Mouse (Mus musculus) forebrain, embryonic 12.5 days (tissue): ENCODE results near the gene Srd5a1. TPM values are rescaled to one million over a fixed set of nuclear protein-coding genes. Genes with fewer than 3 reads are reported as not detected.

Experiments
- ATAC-seq: fragments of 200-750 bp; cut with Nextera tagmentation; 2 replicates; pipeline ENCODE4 v1.8.0; 2017; ENCODE audit warnings: moderate TSS enrichment; ENCODE audit not compliant: low FRiP score
- H3K27ac ChIP-seq: fragments of 300-500 bp; sonication (generic); 2 replicates; pipeline ENCODE4 v1.5.1; 2016; ENCODE audit warnings: mild to moderate bottlenecking
- H3K27me3 ChIP-seq: fragments of 300-500 bp; sonication (generic); 2 replicates; pipeline ENCODE4 v1.6.1; 2016; ENCODE audit warnings: mild to moderate bottlenecking
- H3K36me3 ChIP-seq: fragments of 300-500 bp; sonication (generic); replicated peaks from 2 replicates; pipeline ENCODE4 v1.6.1; 2016; ENCODE audit warnings: mild to moderate bottlenecking
- H3K4me1 ChIP-seq: fragments of 300-500 bp; sonication (generic); 2 replicates; pipeline ENCODE4 v1.6.1; 2016
- H3K4me2 ChIP-seq: fragments of 300-500 bp; sonication (generic); 2 replicates; pipeline ENCODE4 v1.6.1; 2016; ENCODE audit warnings: mild to moderate bottlenecking, moderate library complexity
- H3K4me3 ChIP-seq: fragments of 300-500 bp; sonication (generic); replicated peaks from 2 replicates; pipeline ENCODE4 v1.5.1; 2016; ENCODE audit warnings: mild to moderate bottlenecking
- H3K9ac ChIP-seq: fragments of 300-500 bp; sonication (generic); 2 replicates; pipeline ENCODE4 v1.6.1; 2016; ENCODE audit warnings: mild to moderate bottlenecking
- H3K9me3 ChIP-seq: fragments of 300-500 bp; sonication (generic); 2 replicates; pipeline ENCODE4 v1.6.1; 2016
- WGBS: fragments of 180-500 bp; shearing (Covaris S2); methylation state at CpG from one replicate; pipeline ENCODE4 v1.1.7; 2016; 5-methylcytosine and 5-hydroxymethylcytosine counted together
- polyA plus RNA-seq: library from polyadenylated mRNA; unstranded; fragments of >200 nt; fragmentation: Nextera tagmentation; extraction: Ambion mirVana; gene quantifications from 2 replicates; pipeline ENCODE4 v1.2.1, GENCODE M21; 2016

Gene Srd5a1
- 21.8 and 22.9 TPM in 2 replicates for polyA plus RNA-seq

DNA sequence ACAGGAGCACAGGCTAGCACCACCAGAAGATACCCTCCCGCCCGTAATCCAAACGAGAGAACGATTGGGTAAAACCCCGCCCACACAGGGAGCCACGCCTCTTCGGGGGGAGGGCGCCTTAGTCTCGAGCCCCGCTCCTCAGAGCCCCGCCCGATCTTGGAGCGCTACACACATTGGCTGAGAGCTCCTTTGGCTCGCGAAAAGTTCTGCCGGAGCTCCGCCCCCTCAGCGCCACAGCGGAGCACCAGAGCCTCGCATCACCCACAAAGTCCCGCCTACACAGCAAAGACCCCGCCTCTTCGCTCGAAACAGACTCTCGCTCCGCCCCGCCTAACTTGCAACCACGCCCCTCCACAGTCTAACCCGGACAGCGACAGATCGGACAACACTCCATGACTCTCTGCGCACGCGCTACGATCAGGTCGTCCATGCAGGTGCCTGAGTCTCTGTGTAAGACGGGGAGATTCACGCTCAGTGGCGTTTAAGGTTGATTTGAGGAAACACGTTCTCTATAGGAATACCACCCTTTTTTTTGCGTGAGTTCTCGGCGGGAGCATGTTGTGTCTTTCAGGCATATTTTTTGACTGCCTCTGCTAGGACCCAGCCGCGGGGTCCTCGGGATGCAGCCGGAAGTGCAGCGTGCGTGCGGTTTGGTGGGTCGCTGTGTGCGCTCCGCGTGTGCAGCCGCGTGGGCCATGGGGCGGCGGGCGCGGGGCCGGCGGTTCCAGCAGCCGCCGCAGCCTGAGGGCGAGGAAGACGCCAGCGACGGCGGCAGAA lies at the start of gene Srd5a1:
TSS of gene Srd5a1 (minus strand) at position 45 of the 777 bp plus-strand sequence.
- WGBS, result under 1% methylated on average over 69 of the region's 69 CpGs
- H3K9ac ChIP-seq, result peak within 1 kb of the TSS; percentile 68
- no peaks in the 10 kb centered on the region for H3K27me3 ChIP-seq
- peaks cover 26% of the 10 kb centered on the region for H3K36me3 ChIP-seq
- H3K27ac ChIP-seq, result peak within 1 kb of the TSS; percentile 43; the same call in 1 of the 2 replicates
- H3K4me1 ChIP-seq, result peaks cover 20% of the 10 kb centered on the region
- ATAC-seq, result peak; percentile 98
- peak within 1 kb of the TSS; percentile 88 for H3K4me2 ChIP-seq
- peak within 1 kb of the TSS; percentile 96 for H3K4me3 ChIP-seq
- no peaks in the 10 kb centered on the region for H3K9me3 ChIP-seq

DNA sequence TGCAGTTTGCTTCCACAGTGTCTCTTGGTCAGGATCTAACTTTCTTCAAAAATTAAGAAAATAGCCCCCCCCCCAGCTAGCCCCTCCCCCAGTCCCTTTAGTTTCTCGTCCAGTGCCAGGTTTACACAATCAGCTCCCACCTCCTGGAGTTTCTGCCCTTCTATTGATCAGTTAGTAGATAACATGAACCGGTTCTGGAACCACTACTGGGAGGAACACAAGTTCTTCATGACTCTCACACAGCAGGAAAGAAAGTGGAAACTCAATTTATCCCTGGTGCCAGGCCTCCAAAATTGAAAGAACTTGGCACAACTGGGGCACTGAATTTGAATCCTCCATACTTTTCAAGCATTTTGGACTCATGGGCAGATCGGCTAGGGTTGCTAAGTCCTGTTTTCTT lies 43.3 kb upstream of the Srd5a1 start:
- Histone ChIP-seq H3K9me3 (no peaks in the 10 kb centered on the region), H3K4me1 (no peaks in the 10 kb centered on the region), H3K36me3 (no peaks in the 10 kb centered on the region), H3K9ac (no peak overlapping the region), H3K27ac (no peak overlapping the region), H3K4me3 (no peak overlapping the region), H3K4me2 (no peak overlapping the region), H3K27me3 (no peaks in the 10 kb centered on the region)
- 84% methylated on average over 3 of the region's 3 CpGs for WGBS
- ATAC-seq, result no peak

DNA sequence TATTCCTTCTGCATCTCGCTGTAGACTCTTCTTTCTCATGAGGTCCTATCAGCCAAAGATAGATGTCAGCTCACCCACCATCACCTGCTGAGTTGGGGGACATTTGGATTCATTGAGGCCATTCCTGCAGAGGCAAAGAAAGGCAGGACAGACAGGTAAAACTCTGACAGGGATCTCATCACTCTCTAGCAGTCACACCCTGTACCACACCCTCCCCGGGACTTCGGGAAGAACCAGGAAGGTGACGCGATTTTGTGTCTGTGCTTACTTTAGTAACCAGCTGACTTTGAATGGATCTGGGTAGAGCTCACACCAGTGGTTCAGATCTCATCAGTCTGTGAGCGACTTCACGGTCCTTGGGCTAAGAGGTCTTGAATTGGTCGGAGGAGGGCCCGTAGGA lies 35.2 kb upstream of the Srd5a1 start:
- Histone ChIP-seq H3K4me2 (no peak overlapping the region), H3K36me3 (0 out of 2 replicates have a peak, but pooled peaks cover 5% of the 10 kb centered on the region), H3K27ac (no peak overlapping the region), H3K4me3 (no peak overlapping the region), H3K4me1 (no peaks in the 10 kb centered on the region), H3K9me3 (no peaks in the 10 kb centered on the region), H3K9ac (no peak overlapping the region), H3K27me3 (no peaks in the 10 kb centered on the region)
- ATAC-seq, result no peak
- WGBS, result 86% methylated on average over 9 of the region's 9 CpGs

DNA sequence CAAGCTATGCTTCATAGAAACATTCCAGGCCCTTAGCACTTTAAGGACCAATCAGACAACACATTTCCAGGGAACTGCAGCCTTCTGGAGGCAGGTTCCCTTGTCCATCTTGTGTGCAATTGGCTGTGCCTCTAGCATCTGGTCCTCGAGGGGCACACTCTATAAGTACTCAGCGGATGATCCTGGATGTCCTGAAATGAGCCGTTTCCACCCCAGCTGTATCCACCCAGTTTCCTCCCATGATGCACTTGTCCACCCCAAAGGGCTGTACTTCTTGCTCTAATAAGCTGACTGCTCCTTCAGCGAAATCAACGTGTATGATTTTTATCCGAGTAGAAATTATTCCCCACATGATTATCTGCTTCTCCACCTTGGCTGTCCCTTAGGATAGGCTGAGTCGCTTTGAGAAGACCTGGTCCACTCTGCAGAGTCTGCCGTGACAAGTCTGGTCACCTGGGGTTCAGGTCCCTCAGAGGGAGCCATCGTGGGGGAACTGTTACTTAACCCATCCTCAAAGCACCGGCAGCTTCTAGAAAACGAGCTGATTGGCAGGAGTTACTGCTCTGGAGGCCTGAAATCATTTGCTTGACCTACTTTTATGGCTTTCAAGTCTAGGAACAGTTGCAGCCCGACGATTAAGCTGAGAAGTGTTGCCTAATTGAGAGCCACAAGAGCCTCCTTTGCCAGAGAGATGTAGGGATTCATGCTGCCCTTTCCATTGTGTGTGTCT lies 34.6 kb upstream of the Srd5a1 start:
- no peaks in the 10 kb centered on the region for H3K9me3 ChIP-seq
- 81% methylated on average over 13 of the region's 13 CpGs for WGBS

DNA sequence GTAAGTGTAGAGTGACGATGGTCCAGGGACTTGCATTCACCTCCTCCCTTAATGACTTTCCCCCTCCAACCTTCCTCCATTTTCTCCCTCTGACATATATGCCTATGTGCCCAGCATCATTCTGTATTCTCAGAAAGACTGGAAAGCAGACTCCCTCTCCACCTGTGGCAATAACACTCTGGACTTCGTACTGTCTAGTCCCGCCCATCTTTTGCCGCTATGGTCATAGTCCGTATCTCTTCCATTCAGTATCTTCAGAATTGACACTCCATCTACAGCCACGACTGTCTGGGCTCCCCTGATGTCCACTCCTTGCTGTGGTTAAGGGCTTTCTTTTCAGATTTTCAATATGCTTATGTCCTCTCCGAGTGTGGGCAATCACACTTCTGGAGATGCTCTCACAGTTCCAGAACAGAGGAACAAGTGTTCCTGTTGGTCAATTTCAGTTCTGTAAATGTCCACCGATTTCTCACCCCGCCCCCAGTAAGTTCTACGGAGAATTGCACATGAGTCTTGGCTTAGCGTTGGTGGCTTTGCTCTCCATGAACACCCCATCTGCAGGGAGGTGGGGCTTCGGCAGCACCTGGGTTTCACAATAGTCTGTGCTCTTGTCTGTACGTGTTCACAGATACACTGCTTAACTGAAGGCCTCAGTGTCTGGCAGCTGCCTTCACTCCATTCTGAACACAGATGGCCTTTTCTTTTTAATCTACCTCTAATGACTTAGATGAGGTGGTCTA lies 33.4 kb upstream of the Srd5a1 start:
- no peak for ATAC-seq
- no peaks in the 10 kb centered on the region for H3K9me3 ChIP-seq
- H3K27me3 ChIP-seq, result no peaks in the 10 kb centered on the region
- H3K4me1 ChIP-seq, result no peaks in the 10 kb centered on the region
- no peak overlapping the region for H3K27ac ChIP-seq
- H3K9ac ChIP-seq, result no peak overlapping the region
- H3K36me3 ChIP-seq, result peaks cover 16% of the 10 kb centered on the region; the same call in 1 of the 2 replicates
- H3K4me3 ChIP-seq, result no peak overlapping the region
- 86% methylated on average over 13 of the region's 13 CpGs for WGBS
- no peak overlapping the region for H3K4me2 ChIP-seq

More for the DNA sequence above, 34.6 kb upstream of the Srd5a1 start:
- no peak overlapping the region for H3K9ac ChIP-seq
- ATAC-seq, result no peak
- no peak overlapping the region for H3K4me3 ChIP-seq
- H3K36me3 ChIP-seq, result 0 out of 2 replicates have a peak, but pooled peaks cover 5% of the 10 kb centered on the region
- no peaks in the 10 kb centered on the region for H3K27me3 ChIP-seq
- H3K27ac ChIP-seq, result no peak overlapping the region
- H3K4me2 ChIP-seq, result no peak overlapping the region
- H3K4me1 ChIP-seq, result no peaks in the 10 kb centered on the region

DNA sequence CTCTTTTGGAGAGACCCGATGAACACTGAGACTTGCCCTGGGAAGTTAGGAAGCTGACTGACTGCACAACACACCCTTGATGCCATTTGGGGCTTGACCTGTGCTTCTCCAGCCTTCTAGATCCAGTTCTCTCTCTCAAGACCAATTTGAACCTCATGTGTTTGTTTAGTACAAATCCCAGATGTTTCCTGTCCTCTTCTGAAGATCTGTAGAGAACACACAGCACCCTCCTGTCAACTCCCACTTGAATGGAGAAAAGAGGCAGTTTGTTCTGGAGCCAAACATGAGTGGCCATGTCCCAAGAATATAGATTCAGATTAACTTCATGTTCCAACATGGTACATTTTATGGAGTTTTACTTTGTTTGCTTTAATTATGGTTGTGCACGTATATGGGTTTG lies 32.7 kb upstream of the Srd5a1 start:
- no peaks in the 10 kb centered on the region for H3K9me3 ChIP-seq
- H3K4me2 ChIP-seq, result no peak overlapping the region
- H3K9ac ChIP-seq, result no peak overlapping the region
- H3K4me3 ChIP-seq, result no peak overlapping the region
- no peaks in the 10 kb centered on the region for H3K27me3 ChIP-seq
- H3K36me3 ChIP-seq, result peaks cover 22% of the 10 kb centered on the region
- no peak for ATAC-seq
- H3K4me1 ChIP-seq, result no peaks in the 10 kb centered on the region
- 93% methylated on average over 2 of the region's 2 CpGs for WGBS
- no peak overlapping the region for H3K27ac ChIP-seq

DNA sequence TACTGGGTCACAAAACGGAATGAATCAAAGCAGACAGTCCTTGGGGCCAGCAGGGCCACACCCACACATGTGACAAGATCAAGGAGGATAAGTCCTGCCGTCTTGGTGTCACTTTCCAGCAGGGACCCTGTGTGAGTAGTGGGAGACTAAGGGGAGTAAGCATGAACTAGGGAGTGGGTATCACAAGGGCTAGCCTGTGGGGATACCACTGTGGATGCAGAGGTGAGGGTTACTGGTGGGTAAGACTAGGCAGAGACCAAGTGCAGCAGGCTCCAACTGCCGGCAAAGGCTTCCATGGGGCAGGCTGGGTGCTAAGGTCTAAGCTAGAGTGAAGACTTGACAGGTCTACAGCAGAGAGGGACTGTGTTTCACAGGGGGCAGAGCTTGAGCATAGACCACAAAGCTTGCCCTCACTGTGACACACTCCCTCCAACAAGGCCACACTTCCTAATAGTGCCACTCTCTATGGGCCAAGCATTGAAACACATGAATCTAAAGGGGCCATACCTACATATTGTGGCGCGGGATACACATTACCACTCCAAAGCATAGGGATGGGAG lies 31.5 kb upstream of the Srd5a1 start:
- ATAC-seq, result no peak
- Histone ChIP-seq H3K27me3 (no peaks in the 10 kb centered on the region), H3K9ac (no peak overlapping the region), H3K4me1 (no peaks in the 10 kb centered on the region), H3K4me3 (no peak overlapping the region), H3K36me3 (peaks cover 34% of the 10 kb centered on the region), H3K27ac (no peak overlapping the region), H3K9me3 (no peaks in the 10 kb centered on the region), H3K4me2 (no peak overlapping the region)
- 81% methylated on average over 5 of the region's 5 CpGs for WGBS

DNA sequence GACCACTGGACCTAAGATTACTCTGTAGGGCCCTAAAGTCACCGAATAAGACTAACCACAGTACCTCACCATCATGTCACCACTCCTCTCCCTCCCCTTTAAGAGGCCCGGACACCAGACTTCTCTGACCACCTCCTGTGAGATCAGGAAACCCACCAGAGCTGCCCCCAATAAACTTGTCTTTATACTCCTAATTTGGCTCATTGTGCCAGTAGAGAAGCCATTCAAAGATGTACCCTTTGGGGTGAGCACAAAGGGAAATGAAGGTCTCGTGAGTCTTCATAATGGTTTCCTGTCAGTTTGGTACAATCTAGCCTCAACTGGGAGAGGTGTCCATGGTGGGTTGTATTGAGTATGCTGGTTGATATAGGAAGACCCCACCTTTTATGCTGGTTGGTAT lies 29.8 kb upstream of the Srd5a1 start:
- no peak for ATAC-seq
- Histone ChIP-seq H3K36me3 (peaks cover 48% of the 10 kb centered on the region), H3K9me3 (no peaks in the 10 kb centered on the region)

DNA sequence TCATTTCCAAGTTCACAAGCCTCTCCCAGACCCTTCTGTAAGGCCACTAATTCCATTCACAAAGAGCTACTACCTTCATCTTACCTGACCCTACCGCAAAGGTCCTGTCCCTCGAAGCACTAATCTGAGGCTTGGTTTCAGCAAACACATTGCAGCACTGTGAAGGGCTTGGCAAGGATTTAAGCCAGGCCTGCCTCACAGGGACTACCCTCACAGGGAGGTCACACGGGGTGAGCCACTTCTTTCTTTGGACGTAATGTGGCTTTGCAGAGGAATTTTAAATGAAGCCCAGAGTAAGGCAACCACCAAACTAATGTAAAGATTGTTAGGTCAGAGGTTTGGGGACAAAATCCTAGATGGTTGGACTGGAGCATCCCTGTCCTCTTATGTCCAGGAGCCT lies 29.3 kb upstream of the Srd5a1 start:
- 84% methylated on average over 4 of the region's 4 CpGs for WGBS
- H3K27ac ChIP-seq, result no peak overlapping the region
- peaks cover 53% of the 10 kb centered on the region for H3K36me3 ChIP-seq
- ATAC-seq, result no peak
- no peaks in the 10 kb centered on the region for H3K27me3 ChIP-seq
- no peak overlapping the region for H3K9ac ChIP-seq
- no peak overlapping the region for H3K4me3 ChIP-seq
- no peaks in the 10 kb centered on the region for H3K9me3 ChIP-seq
- no peak overlapping the region for H3K4me2 ChIP-seq
- no peaks in the 10 kb centered on the region for H3K4me1 ChIP-seq

More for the DNA sequence above, 29.8 kb upstream of the Srd5a1 start:
- H3K4me3 ChIP-seq, result no peak overlapping the region
- no peaks in the 10 kb centered on the region for H3K27me3 ChIP-seq
- H3K9ac ChIP-seq, result no peak overlapping the region
- no peaks in the 10 kb centered on the region for H3K4me1 ChIP-seq
- WGBS, result 91% methylated on average over 3 of the region's 3 CpGs
- H3K4me2 ChIP-seq, result no peak overlapping the region
- H3K27ac ChIP-seq, result no peak overlapping the region

DNA sequence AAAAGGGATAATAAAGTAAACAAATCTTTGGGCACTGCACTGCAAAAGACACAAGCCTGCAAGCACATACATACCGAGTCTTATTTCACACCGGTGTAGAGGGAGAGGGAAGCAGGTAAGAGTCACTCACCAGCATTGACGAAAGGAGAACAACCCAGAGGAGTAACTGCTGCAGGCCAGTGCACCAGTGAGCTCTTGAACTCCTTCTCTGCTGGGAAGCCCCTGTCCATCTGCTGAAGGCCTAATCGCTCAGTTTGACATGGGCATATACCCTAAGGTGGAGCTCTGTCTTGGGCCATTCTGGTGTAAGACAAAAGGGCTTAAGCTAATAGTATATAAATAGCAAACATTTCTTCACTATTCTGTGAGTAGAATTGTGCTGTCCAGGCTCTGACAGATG lies 28.9 kb upstream of the Srd5a1 start:
- H3K9me3 ChIP-seq, result no peaks in the 10 kb centered on the region
- H3K4me1 ChIP-seq, result no peaks in the 10 kb centered on the region
- no peak for ATAC-seq
- no peak overlapping the region for H3K27ac ChIP-seq
- no peaks in the 10 kb centered on the region for H3K27me3 ChIP-seq
- H3K4me2 ChIP-seq, result no peak overlapping the region
- no peak overlapping the region for H3K4me3 ChIP-seq
- WGBS, result 95% methylated on average over 4 of the region's 4 CpGs
- H3K36me3 ChIP-seq, result peaks cover 57% of the 10 kb centered on the region
- no peak overlapping the region for H3K9ac ChIP-seq

DNA sequence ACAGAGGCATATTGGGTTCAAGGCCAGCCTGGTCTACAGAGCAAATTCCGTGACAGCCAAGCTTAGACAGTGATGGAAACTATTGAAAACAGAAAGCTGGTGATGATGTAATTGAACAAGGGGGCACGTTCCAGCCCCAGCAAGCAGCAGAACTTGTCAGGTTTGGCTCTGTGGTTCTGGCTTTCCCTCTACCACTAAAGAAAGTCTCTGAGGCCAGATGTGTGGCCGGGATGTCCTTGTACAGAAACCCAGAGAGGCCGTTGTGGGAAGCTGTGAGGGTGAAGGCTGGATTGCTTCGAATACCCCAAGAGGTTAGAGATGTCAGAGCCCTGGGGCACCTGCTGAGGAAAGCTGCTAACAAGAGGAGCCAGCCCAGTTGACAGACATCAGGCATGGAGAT lies 28.0 kb upstream of the Srd5a1 start:
- no peaks in the 10 kb centered on the region for H3K9me3 ChIP-seq
- H3K4me1 ChIP-seq, result no peaks in the 10 kb centered on the region
- peaks cover 66% of the 10 kb centered on the region for H3K36me3 ChIP-seq
- H3K9ac ChIP-seq, result no peak overlapping the region
- ATAC-seq, result no peak
- H3K4me2 ChIP-seq, result no peak overlapping the region
- no peaks in the 10 kb centered on the region for H3K27me3 ChIP-seq
- 91% methylated on average over 5 of the region's 5 CpGs for WGBS
- H3K27ac ChIP-seq, result no peak overlapping the region
- no peak overlapping the region for H3K4me3 ChIP-seq

DNA sequence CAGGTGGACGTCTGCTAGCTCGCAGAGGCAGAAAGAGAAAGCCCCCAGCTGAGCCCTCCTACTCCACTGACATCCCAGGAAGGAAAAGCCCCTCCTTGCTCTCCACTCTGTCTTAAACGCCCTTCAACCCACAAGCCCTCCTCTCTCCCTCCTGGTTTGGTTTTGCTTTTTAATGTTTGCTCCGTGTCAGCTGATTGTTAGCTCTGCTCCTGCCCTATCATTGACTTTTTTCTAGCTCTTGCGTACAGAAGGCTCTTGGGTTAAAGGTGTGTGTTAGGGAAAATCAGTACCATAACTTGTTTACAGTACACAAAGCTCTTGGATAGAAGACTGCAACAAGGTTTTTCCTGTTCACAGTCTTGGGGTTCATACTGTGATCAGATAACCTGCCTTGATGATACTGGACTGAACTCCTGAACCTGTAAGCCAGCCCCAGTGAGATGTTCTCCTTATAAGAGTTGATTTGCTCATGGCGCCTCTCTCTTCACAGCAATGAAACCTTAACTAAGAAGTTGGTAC lies 26.9 kb upstream of the Srd5a1 start:
- Histone ChIP-seq H3K27ac (no peak overlapping the region), H3K27me3 (no peaks in the 10 kb centered on the region), H3K4me2 (no peak overlapping the region), H3K9ac (no peak overlapping the region), H3K4me1 (no peaks in the 10 kb centered on the region), H3K9me3 (no peaks in the 10 kb centered on the region), H3K36me3 (peaks cover 77% of the 10 kb centered on the region), H3K4me3 (no peak overlapping the region)
- no peak for ATAC-seq
- 90% methylated on average over 6 of the region's 6 CpGs for WGBS
